9 mouse cellular contexts compared by ENCODE assay signal in genomic region chr6:86569461-86569820, GRCm38 (mm10). TPM values are rescaled to one million over a fixed set of nuclear protein-coding genes. Genes with fewer than 3 reads are reported as not detected.
DNase-seq lines count a peak whose midpoint lies in the region; ATAC-seq lines count a peak whose summit lies in the region.
"Had no signal": no experiment of that assay in that cellular context is flagged by ENCODE, and none has a peak within 500 bp of the region (broad histone marks: within the 10 kb centered on the region; RNA-seq: fewer than 3 reads in every experiment).

No protein-coding gene starts in this region.

- peak; percentile 64 for ATAC-seq in heart, embryonic 14.5 days (ENCODE audit: insufficient number of reproducible peaks, insufficient read depth, low FRiP score, low read depth)
- no peak; the same call in 1 of the 2 replicates for ATAC-seq in forebrain, embryonic 16.5 days
- peak; percentile 31; the same call in 1 of the 2 replicates for ATAC-seq in neural tube, embryonic 14.5 days (ENCODE audit: low read depth)

- no peak overlapping the region for H3K4me3 ChIP-seq in heart, embryonic 14.5 days (ENCODE audit: control insufficient read depth in 1 of 2, insufficient read depth in 1 of 2, low read depth in 1 of 2, low read length in 2 of 2)
- no peak overlapping the region for H3K4me3 ChIP-seq in heart, embryonic 10.5 days
- H3K4me3 ChIP-seq in forebrain, embryonic 16.5 days (replicated peaks; ENCODE audit: low read length): no peak overlapping the region
- no peak overlapping the region for H3K4me3 ChIP-seq in neural tube, embryonic 14.5 days (ENCODE audit: low read depth, low read length)

- WGBS in heart, embryonic 14.5 days: 16% methylated on average over 3 of the region's 3 CpGs
- 76% methylated on average over 3 of the region's 3 CpGs for WGBS in heart, embryonic 10.5 days
- WGBS in forebrain, embryonic 16.5 days: 32% methylated on average over 3 of the region's 3 CpGs
- 58% methylated on average over 3 of the region's 3 CpGs for WGBS in neural tube, embryonic 14.5 days

- peaks cover 24 to 30% of the 10 kb centered on the region in 2 experiments for H3K4me1 ChIP-seq in heart, embryonic 14.5 days (ENCODE audit: control insufficient read depth in 2 of 2, insufficient read depth in 2 of 2, low read length in 2 of 2)
- peaks cover 28% of the 10 kb centered on the region for H3K4me1 ChIP-seq in heart, embryonic 10.5 days
- H3K4me1 ChIP-seq in forebrain, embryonic 16.5 days (replicated peaks; ENCODE audit: control insufficient read depth, insufficient read depth, low read length): peaks cover 8% of the 10 kb centered on the region
- peaks cover 4% of the 10 kb centered on the region; the same call in 1 of the 2 replicates for H3K4me1 ChIP-seq in neural tube, embryonic 14.5 days (ENCODE audit: control insufficient read depth, insufficient read depth, low read length)

- peak overlapping the region; percentile 47 to 61; a peak in 3 of 4 replicates for H3K27ac ChIP-seq in heart, embryonic 14.5 days (replicated peaks in 1 of 2; ENCODE audit: control insufficient read depth in 1 of 2, insufficient read depth in 1 of 2, low read depth in 2 of 2, low read length in 2 of 2)
- H3K27ac ChIP-seq in heart, embryonic 10.5 days: no peak overlapping the region
- H3K27ac ChIP-seq in forebrain, embryonic 16.5 days (ENCODE audit: low read length): peak overlapping the region; percentile 21; the same call in 1 of the 2 replicates
- peak overlapping the region; percentile 58; the same call in 1 of the 2 replicates for H3K27ac ChIP-seq in neural tube, embryonic 14.5 days (ENCODE audit: low read depth, low read length)

- H3K27me3 ChIP-seq in heart, embryonic 14.5 days (ENCODE audit: control insufficient read depth, insufficient read depth, low read length): no peaks in the 10 kb centered on the region
- no peaks in the 10 kb centered on the region for H3K27me3 ChIP-seq in heart, embryonic 10.5 days (ENCODE audit: insufficient read depth, poor library complexity, severe bottlenecking)
- no peaks in the 10 kb centered on the region for H3K27me3 ChIP-seq in forebrain, embryonic 16.5 days (replicated peaks; ENCODE audit: control insufficient read depth, insufficient read depth, low read length)
- no peaks in the 10 kb centered on the region for H3K27me3 ChIP-seq in neural tube, embryonic 14.5 days (ENCODE audit: control insufficient read depth, insufficient read depth, low read length)

- no peak for DNase-seq in heart, embryonic 10.5 days (ENCODE audit: low spot score)
- DNase-seq in adrenal gland, postnatal 25 days: peak; percentile 44
- DNase-seq in kidney, postnatal 25 days: peak; percentile 57 to 75
- DNase-seq in adipocyte (ENCODE audit: low spot score): no peak
- DNase-seq in embryo, embryonic 10 days (ENCODE audit: low spot score): no peak

- H3K36me3 ChIP-seq in heart, embryonic 14.5 days (ENCODE audit: control insufficient read depth, insufficient read depth, low read length): peaks cover 10% of the 10 kb centered on the region
- H3K36me3 ChIP-seq in heart, embryonic 10.5 days: peaks cover 9% of the 10 kb centered on the region
- H3K36me3 ChIP-seq in forebrain, embryonic 16.5 days (ENCODE audit: control insufficient read depth, insufficient read depth): peaks cover 8% of the 10 kb centered on the region
- peaks cover 14% of the 10 kb centered on the region for H3K36me3 ChIP-seq in neural tube, embryonic 14.5 days (ENCODE audit: control insufficient read depth, insufficient read depth, low read length)

- H3K9me3 ChIP-seq in heart, embryonic 14.5 days (ENCODE audit: control insufficient read depth, low read length): no peaks in the 10 kb centered on the region
- no peaks in the 10 kb centered on the region for H3K9me3 ChIP-seq in heart, embryonic 10.5 days
- no peaks in the 10 kb centered on the region for H3K9me3 ChIP-seq in forebrain, embryonic 16.5 days (ENCODE audit: control insufficient read depth, low read length)
- no peaks in the 10 kb centered on the region for H3K9me3 ChIP-seq in neural tube, embryonic 14.5 days (ENCODE audit: control insufficient read depth, low read length)
- H3K9me3 ChIP-seq: G1E had no signal

- peak overlapping the region; percentile 34; the same call in 1 of the 2 replicates for H3K9ac ChIP-seq in heart, embryonic 14.5 days (ENCODE audit: low read length)
- H3K9ac ChIP-seq in forebrain, embryonic 16.5 days (replicated peaks; ENCODE audit: low read depth, low read length): no peak overlapping the region
- H3K9ac ChIP-seq in neural tube, embryonic 14.5 days (replicated peaks; ENCODE audit: low read depth, low read length): no peak overlapping the region

- H3K4me2 ChIP-seq in heart, embryonic 14.5 days (ENCODE audit: low read length): peak overlapping the region; percentile 16; the same call in 1 of the 2 replicates
- H3K4me2 ChIP-seq in forebrain, embryonic 16.5 days (ENCODE audit: low read length): no peak overlapping the region
- H3K4me2 ChIP-seq in neural tube, embryonic 14.5 days (ENCODE audit: low read depth, low read length): no peak overlapping the region

RNA-seq across cellular contexts. Expression of gene Pcbp1, which starts 43.3 kb away (rescaled TPM):
- polyA plus RNA-seq in heart, embryonic 14.5 days (2014; fragmentation: Nextera tagmentation; extraction: Ambion mirVana): 297 and 312 TPM in 2 replicates
- 411 and 428 TPM in 2 replicates for polyA plus RNA-seq in heart, embryonic 10.5 days (2016; fragmentation: Nextera tagmentation; extraction: Ambion mirVana)
- 296 and 313 TPM in 2 replicates for total RNA-seq in adrenal gland, postnatal 25 days (2021)
- polyA plus RNA-seq in forebrain, embryonic 16.5 days (2015; fragmentation: Nextera tagmentation; extraction: Ambion mirVana): 256 and 326 TPM in 2 replicates
- 238 and 312 TPM in 2 replicates for polyA plus RNA-seq in neural tube, embryonic 14.5 days (2014; fragmentation: Nextera tagmentation; extraction: Ambion mirVana)

RNA-seq across cellular contexts. Expression of gene Asprv1, which starts 58.5 kb away (rescaled TPM):
- polyA plus RNA-seq in heart, embryonic 14.5 days (2014; fragmentation: Nextera tagmentation; extraction: Ambion mirVana): 0.18 TPM in 1 of 2 replicates, not detected in the other
- polyA plus RNA-seq in heart, embryonic 10.5 days (2016; fragmentation: Nextera tagmentation; extraction: Ambion mirVana): 0.23 and 0.58 TPM in 2 replicates
- not detected in 2 replicates for total RNA-seq in adrenal gland, postnatal 25 days (2021)
- polyA plus RNA-seq in forebrain, embryonic 16.5 days (2015; fragmentation: Nextera tagmentation; extraction: Ambion mirVana): 0.92 and 1.6 TPM in 2 replicates
- polyA plus RNA-seq in neural tube, embryonic 14.5 days (2014; fragmentation: Nextera tagmentation; extraction: Ambion mirVana): 0.82 and 1.1 TPM in 2 replicates
- polyA plus RNA-seq: G1E had no signal

Comparison
In these comparisons a context has a peak if more than half of its experiments do, and no peak if none do; other contexts are left out.
1. DNase-seq: peak in adrenal gland, postnatal 25 days (single experiment) and kidney, postnatal 25 days (2 of 2); none in heart, embryonic 10.5 days (single experiment), adipocyte (single experiment) and embryo, embryonic 10 days (single experiment).